Mouse (Mus musculus): ENCODE results near the gene Spryd3.
A peak's percentile ranks its signal among the peaks of the same experiment; 100 is the strongest.
"Not testable (repeated sequence)": the region's sequence is repeated elsewhere in the genome, so short reads cannot be mapped to it uniquely, and the experiment has no call there.

Gene Spryd3

GRCm38 (mm10) chr15:102136129-102136758 is at the start of gene Spryd3:
Gene Spryd3, minus strand, starts transcription at chr15:102136234.
- DNase-seq (ENCODE audit: low spot score in 2 of 2), result peak; percentile 97 to 99

GRCm38 (mm10) chr15:102183076-102183475 is 47.0 kb upstream of the Spryd3 start:
- DNase-seq (ENCODE audit: low spot score in 2 of 2), result no peak

- no peak for DNase-seq (ENCODE audit: low spot score in 2 of 2)
These were observed 43.9 kb upstream of the Spryd3 start for GRCm38 (mm10) chr15:102179924-102180323.

GRCm38 (mm10) chr15:102179106-102179505 is 43.1 kb upstream of the Spryd3 start:
- no peak for DNase-seq (ENCODE audit: low spot score in 2 of 2)

- peak; percentile 80 to 93 for DNase-seq (ENCODE audit: low spot score in 2 of 2)
These were observed 42.2 kb upstream of the Spryd3 start for GRCm38 (mm10) chr15:102178279-102178678.

GRCm38 (mm10) chr15:102177417-102177816 is 41.4 kb upstream of the Spryd3 start:
- DNase-seq (ENCODE audit: low spot score in 2 of 2), result no peak

- DNase-seq (ENCODE audit: low spot score in 2 of 2), result no peak
These were observed 40.7 kb upstream of the Spryd3 start for GRCm38 (mm10) chr15:102176571-102177316.

- DNase-seq (ENCODE audit: low spot score in 2 of 2), result no peak
These were observed 39.8 kb upstream of the Spryd3 start for GRCm38 (mm10) chr15:102175736-102176319.

- DNase-seq (ENCODE audit: low spot score in 2 of 2), result no peak
These were observed 37.5 kb upstream of the Spryd3 start for GRCm38 (mm10) chr15:102173581-102173980.

GRCm38 (mm10) chr15:102169064-102169463 is 33.0 kb upstream of the Spryd3 start:
- DNase-seq (ENCODE audit: low spot score in 2 of 2), result no peak

- no peak for DNase-seq (ENCODE audit: low spot score in 2 of 2)
These were observed 31.6 kb upstream of the Spryd3 start for GRCm38 (mm10) chr15:102167620-102168021.

- no peak for DNase-seq (ENCODE audit: low spot score in 2 of 2)
These were observed 29.6 kb upstream of the Spryd3 start for GRCm38 (mm10) chr15:102165468-102166100.

GRCm38 (mm10) chr15:102163900-102164693 is 28.1 kb upstream of the Spryd3 start:
- DNase-seq (ENCODE audit: low spot score in 2 of 2), result no peak

- no peak for DNase-seq (ENCODE audit: low spot score in 2 of 2)
These were observed 24.5 kb upstream of the Spryd3 start for GRCm38 (mm10) chr15:102160415-102161060.

GRCm38 (mm10) chr15:102156836-102157235 is 20.8 kb upstream of the Spryd3 start:
- no peak for DNase-seq (ENCODE audit: low spot score in 2 of 2)

GRCm38 (mm10) chr15:102155006-102155405 is 19.0 kb upstream of the Spryd3 start:
- not testable (repeated sequence) for DNase-seq (ENCODE audit: low spot score in 2 of 2)

GRCm38 (mm10) chr15:102152646-102153045 is 16.6 kb upstream of the Spryd3 start:
- DNase-seq (ENCODE audit: low spot score in 2 of 2), result no peak

GRCm38 (mm10) chr15:102150301-102151135 is 14.5 kb upstream of the Spryd3 start, which contains the start of gene Soat2:
Gene Soat2, plus strand, starts transcription at chr15:102150526.
- peak; percentile 58 to 81 for DNase-seq (ENCODE audit: low spot score in 2 of 2)

GRCm38 (mm10) chr15:102149561-102149960 is 13.5 kb upstream of the Spryd3 start:
- no peak for DNase-seq (ENCODE audit: low spot score in 2 of 2)

All from spleen, postnatal 4 days (tissue).